Mouse (Mus musculus) gastrocnemius, postnatal 4 days (tissue): ENCODE measurements around the gene Hprt. TPM values are rescaled to one million over a fixed set of nuclear protein-coding genes. Genes with fewer than 3 reads are reported as not detected.
"Not testable (repeated sequence)": the region's sequence is repeated elsewhere in the genome, so short reads cannot be mapped to it uniquely, and the experiment has no call there.

ENCODE experiments used
- DNase-seq, 2 experiments: peaks; one replicate each; pipeline ENCODE4 v3.0.0; 2021 to 2022; ENCODE audit warnings: low spot score in 2 of 2, mixed read lengths in 2 of 2
- long read RNA-seq, 2 experiments: library from polyadenylated mRNA; stranded (forward); transcript quantifications; one replicate each; pipeline ENCODE4 v2.0.0; 2021
- total RNA-seq, 2 experiments: library from RNA; stranded (reverse); gene quantifications; 2 replicates each; pipeline ENCODE4 v1.2.3; 2021

Hprt gene
- total RNA-seq: 10 to 100 TPM; 50.9 to 69.7 TPM
- long read RNA-seq, experiment 1, partial matches to known transcripts: 0 of 6 reads
- long read RNA-seq, experiment 1, other reads (novel, unspliced or antisense): 2 of 6 reads
- long read RNA-seq, experiment 2, transcript Hprt-201 (9 exons, 1,289 nt): major isoform, 5 of 7 reads
- long read RNA-seq, experiment 2, partial matches to known transcripts: 1 of 7 reads
- long read RNA-seq, experiment 2, other reads (novel, unspliced or antisense): 1 of 7 reads

DNA sequence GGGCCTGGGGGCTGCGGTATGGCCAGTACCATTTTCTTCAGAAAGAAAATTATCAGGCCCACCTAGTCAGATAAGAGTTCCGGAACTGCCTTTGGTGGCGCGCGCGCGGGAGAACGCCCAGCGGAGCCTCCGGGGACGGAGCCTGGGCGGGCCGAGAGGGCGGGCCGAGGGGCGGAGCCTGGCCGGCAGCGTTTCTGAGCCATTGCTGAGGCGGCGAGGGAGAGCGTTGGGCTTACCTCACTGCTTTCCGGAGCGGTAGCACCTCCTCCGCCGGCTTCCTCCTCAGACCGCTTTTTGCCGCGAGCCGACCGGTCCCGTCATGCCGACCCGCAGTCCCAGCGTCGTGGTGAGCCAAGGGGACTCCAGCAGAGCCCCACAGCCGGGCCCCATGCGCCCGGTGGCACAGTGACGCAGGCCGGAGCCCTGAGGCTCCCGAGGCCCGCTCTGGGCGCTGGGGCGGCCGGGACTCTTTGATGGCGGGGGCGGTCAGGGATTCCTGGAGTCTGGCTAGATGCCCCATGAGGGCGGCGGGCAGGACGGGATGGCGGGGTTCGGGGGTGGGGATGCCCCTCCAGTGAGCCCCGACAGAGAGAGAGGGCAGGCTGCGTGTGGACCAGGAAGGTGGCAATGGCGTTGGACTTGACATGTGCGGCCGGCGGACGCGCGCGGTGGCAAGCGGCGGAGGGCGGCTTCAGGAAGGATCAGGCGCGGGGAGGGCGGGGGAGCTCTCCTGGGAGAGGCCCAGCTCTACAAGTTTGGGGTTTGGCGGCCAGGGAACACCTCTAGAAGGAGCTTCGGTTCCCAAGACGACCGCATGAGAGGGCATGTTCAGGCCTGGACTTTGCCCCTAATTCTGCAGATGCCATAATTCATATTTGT lies at the start of gene Hprt:
Hprt (plus strand) TSS at position 233 of the 879 bp plus-strand sequence.
- peak; percentile 69 to 84 for DNase-seq

DNA sequence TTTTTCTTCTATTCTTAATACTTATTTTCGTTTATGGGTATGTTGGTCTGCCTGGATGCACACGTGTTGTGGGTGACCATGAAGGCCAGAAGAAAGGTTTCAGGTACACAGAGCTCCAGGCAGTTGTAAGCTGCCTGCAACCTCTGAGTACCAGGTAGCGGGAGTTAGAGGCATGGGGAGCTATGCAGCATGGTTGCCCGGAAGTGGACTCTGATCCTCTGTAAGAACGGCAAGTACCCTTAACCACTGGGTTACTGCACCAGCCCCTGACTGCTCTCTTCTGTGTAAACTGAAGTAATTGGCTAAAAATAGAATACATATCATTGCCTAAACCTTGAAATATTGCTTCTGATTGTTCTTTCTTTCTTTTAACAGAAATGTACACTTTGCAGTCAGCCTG lies 42.4 kb upstream of the Hprt start:
- no peak for DNase-seq

DNA sequence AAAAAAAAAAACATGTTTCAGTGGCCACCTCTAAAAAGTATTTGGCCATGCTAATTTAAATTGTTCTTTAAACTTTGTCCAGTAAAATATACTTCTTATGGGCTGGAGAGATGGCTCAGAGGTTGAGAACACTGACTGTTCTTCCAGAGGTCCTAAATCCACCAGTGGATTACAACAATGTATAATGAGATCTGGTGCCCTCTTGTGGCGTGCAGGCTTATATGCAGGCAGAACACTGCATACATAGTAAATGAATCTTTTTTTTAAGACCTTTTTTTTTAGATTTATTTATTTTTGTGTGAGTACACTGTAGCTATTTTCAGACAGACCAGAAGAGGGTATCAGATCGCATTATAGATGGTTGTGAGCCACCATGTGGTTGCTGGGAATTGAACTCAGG lies 38.2 kb upstream of the Hprt start:
- DNase-seq: no peak

DNA sequence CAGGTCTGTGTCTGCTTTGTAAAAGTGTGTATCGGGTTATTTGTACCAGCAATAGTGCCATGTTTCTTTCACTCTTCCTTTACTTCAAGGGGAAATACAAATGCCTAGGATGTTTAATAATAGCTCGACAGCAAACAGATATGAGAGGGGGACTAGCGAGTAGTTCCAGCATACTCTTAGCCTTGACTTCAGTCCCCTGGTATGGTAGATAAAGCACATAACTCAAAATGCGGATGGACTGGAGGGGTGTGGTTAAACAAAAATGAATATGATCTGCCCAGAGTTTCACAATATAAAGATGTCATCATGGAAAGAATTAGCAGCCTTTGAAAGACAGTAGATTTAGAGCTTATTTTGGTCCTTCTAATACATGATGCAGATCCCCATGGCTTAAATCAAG lies 31.0 kb upstream of the Hprt start:
- DNase-seq: no peak

DNA sequence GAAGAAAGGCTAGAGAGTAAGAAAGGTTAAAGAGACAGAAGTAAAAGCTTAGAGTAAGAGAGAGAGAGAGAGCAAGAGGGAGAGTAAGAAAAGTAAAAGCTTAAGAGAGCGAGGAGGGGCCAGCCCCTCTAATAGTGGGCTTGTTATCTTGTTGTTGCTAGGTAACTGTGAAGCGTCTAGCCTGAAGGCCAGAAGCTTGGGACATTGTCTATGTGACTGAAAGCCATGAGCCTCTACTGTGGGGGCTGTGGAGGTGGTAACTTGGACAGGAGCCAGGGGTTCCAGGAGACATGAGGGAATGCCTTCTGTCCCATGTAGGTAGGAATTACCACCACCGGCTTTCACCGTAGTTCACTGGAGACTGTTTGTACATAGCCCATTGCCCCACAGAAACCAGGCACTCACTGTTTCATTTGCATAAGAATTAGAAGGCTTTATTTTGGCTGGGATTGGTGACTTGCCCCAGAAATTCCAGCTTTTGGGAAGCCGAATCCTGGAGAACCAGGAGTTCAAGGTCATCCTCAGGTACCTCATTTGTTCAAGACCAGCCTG lies 26.3 kb upstream of the Hprt start:
- DNase-seq: no peak

DNA sequence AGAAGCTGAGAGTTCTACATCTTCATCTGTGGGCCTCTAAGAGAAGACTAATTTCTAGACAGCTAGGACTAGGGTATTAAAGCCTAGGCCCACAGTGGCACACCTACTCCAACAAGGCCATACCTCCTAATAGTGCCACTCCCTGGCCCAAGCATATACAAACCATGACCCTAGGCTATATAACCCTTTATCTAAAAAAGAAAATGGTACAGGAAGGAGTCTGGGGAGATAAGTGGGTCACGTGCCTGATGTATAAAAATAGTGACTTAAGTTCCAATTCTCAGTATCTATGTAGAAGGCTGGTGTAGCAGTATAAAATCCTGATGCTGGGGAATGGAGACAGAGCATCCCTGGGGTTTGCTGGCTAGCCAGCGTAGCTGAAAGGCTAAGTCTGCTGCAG lies 22.8 kb upstream of the Hprt start:
- no peak for DNase-seq

DNA sequence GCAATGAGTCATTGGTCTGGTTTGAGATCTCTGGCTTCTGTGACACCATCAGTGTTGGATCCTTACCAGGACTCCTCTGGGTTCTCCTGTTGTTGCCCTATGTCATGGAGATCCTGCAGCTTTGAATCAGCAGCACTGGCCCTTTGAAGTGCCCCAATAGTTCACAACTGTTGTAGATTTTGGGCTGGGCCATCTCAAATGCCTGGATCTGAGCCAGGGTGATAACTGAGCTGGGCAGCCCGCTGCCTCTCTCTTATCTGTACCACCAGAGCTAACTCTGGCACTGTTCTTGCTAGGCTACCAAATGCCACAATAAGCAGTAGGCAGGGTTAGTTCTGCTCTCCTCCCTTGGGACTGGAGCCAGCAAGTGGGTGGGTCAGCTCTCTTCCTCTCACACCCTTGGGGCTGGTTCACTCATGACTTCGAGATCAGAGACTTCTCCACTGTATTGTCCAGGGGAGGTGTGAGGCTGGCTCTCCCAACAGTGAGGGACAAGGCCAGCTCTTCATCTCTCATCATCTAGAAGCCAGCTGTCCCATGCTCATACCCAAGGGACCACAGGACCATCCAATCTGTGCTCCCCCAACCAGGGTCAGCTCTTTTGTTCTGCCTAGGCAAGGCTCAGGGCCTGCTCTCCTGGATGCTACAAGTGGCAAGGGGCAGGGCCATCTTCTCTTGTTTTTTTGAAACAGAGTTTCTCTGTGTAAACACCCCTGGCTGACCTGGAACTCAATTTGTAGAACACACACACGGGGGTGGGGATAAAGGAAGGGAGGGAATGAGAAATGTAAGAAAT lies 16.5 kb upstream of the Hprt start:
- DNase-seq: no peak

DNA sequence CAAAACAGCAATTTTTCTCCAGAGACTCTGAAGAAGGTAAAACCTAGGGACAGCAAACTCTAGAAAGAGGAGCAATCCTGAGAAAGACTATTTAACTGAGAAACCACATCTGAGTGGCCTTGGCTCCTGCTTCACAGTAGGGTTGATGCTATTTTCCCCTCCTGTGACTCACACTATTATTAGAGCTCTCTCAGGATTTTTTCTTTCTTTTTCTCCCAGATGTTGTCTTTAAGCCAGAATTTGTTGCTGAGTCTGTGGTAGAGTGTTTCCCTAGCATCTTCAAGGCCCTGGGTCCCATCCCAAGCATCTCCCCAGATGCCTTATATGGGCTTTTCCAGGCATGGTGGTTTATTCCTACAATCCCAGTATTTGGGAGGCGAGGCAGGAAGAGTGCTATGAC lies 15.8 kb upstream of the Hprt start:
- DNase-seq: no peak

DNA sequence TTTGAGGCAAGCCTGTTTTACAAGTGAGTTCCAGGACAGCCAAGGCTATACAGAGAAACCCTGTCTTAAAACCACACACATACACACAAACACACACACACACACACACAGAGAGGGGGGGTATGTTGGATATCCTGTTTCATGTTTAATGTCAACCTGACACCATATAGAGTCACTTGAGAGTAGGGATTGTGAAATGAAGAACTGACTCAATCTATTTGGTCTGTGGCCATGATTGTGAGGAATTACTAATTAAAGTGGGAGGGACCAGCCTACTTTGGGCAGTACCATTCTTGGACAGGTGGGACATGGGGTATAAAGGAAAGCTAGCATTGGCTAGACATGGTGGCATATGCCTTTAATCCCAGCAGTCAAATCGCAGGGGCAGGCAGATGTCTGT lies 15.3 kb upstream of the Hprt start:
- DNase-seq: no peak

DNA sequence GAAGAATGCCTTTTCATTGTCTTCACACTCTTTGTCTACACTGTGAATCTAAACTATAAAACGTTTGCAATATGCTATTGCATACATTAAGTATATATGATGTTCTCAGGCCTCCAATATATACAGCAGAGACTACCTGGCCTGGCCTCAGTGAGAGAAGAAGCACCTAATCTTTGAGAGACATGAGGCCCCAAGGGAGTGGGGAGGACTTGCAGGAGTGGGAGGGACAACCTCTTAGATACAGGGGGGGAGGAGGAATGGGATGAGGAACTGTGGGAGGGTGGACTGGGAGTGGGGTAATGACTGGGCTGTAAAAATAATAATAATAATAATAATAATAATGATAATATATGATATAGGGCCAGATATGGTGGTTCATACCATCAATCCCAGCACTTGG lies 9.4 kb upstream of the Hprt start:
- DNase-seq: no peak

DNA sequence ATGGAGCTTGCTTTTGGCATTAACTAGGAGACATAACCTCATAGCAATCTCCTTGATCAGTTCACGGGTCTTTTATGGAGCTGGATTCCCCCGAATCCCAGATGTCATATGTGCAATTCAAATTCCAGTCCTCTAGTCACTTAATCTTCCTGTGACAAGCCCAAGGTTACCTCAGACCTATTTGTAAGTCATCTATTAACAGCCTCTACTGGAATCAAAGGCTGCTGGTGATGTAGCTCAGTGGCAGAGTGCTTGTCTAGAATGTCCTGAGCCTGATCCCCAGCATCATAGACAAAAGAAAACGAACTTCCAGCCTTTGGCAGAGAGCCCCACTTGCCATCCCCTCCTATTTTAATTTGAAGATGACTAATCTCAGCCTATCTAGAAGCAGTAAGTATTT lies 6.6 kb upstream of the Hprt start:
- no peak for DNase-seq

DNA sequence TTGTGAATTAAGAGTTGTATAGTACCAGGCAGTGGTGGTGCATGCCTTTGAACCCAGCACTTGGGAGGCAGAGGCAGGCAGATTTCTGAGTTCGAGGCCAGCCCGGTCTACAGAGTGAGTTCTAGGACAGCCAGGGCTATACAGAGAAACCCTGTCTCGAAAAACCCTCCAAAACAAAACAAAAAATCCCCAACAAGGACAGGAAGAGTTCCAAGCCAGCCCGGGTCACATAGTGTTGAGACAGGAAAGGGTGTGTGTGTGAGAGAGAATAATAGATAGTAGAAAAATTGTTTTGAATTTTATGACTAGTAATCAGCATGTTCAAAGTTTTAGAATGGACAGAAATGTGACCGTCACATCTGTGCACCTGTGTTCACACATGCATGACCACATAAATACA lies 6.8 kb downstream of the Hprt start:
- not testable (repeated sequence) for DNase-seq

DNA sequence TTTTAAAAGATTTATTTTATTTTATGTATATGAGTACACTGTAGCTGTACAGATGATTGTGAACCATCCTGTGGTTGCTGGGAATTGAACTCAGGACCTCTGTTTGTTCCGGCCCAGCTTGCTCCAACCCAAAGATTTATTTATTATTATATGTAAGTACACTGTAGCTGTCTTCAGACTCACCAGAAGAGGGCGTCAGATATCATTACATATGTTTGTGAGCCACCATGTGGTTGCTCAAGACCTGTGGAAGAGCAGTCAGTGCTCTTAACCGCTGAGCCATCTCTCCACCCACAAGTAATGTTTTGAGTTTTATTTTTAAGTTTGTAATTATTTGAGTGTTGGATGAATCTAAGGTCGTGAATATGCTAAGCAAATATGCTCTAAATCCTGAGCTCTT lies 16.9 kb downstream of the Hprt start:
- DNase-seq: not testable (repeated sequence)

DNA sequence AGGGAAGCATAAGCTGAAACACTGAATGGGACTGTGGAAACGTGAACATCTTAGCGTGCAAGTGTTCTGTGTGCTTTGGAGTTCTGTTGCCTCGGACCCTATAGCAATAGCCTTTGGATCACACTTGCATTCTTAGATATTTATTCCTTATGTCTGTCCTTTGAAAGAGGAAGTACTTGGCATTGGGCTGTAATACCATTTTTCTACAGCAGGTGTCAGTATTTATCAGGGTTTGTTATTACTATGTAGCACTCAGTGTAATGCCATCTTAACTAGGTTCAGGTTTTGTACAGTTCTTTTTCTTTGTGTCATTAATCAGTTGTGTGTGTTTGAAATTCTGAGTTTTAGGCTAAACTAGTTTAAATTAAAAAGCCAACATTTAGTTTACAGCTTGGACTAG lies 18.1 kb downstream of the Hprt start:
- no peak for DNase-seq

DNA sequence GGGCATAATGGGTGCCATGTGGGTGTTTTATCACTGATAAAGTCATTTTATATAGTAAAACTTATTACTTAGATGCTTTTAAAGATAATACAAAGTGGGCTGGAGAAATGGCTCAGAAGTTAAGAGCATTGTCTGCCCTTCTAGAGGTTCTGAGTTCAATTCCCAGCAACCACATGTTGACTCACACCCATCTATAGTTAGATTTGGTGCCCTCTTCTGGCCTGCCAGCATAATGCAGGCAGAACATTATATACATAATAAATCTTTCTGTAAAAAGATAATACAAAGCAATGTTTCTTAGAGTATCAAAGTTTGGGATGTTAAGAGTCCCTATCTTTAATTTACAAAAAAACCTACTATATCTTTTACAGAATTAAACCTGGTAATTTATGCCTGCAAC lies 27.6 kb downstream of the Hprt start:
- no peak for DNase-seq

DNA sequence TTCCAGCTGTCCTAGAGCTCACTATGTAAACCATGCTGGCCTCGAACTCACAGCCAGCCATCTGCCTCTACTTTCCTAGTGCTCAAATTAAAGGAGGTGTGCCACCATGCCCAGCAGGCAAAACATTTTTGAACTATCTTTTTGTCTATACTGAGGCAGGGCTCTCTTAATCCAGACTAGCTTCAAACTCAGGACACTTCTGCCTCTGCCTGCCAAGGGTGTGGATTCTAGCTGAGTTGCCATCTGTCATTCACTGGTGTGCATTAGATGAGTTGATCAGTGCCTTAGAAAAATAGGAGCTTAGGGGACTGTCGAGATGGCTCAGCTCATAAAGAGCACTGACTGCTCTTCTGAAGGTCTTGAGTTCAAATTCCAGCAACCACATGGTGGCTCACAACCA lies 35.1 kb downstream of the Hprt start:
- DNase-seq: no peak

DNA sequence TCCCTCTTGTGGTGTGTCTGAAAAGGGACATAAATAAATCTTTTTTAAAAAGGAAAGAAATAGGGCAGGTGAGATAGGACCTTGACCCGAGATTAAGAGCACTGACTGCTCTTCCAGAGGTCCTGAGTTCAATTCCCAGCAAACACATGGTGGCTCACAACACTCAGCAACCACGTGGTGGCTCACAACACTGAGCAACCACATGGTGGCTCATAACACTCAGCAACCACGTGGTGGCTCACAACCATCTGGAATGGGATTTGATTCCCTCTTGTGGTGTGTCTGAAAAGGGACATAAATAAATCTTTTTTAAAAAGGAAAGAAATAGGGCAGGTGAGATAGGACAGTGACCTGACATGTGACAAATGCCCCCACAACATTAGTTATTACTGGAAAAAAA lies 36.3 kb downstream of the Hprt start:
- DNase-seq: not testable (repeated sequence)

DNA sequence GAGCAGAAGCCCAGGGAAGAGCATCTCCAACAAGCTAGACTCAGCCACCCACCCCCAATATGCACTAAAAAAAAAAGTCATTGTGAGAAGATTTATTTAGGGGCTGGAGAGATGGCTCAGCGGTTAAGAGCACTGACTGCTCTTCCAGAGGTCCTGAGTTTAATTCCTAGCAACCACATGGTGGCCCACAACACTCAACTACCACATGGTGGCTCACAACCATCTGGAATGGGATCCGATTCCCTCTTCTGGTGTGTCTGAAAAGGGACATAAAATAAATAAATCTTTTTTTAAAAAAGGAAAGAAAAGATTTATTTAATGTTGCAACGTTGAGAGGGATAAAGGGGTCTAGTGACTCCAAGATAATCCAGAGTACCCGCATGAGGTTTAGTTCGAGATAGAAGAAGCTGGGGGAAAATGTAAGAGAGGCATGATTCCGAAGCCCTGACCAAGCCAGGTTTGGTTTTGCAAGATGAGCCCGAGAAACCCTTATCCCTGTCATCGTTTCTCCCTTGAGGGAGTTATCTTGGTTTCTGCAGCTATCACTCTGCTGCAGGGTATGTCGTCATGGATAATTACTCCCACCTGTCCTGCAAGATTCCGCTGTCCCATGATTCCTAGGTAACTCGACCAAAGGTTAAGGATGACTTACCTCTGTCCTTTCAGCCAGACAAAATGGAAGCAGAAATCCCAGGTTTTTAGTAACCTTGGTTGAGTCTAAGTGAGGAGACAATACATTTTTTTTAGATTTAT lies 37.7 kb downstream of the Hprt start:
- no peak for DNase-seq

DNA sequence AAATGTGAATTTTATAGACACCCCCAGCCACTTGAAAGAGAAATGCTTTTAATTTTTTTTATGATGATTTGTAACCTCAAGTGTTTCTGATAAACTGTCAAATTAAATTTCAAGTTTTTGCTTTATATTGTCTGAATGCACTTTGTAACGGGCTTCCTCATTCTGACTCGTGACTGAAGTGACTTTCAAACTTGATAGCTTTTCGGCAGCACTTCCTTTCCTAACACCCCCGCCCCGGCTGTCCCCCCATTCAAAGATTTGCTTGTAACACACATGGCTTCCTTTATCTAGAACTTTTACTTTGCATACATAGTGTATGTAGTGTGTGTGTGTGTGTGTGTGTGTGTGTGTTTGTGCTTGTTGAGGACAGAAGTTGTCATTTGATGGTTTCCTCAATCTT lies 41.6 kb downstream of the Hprt start:
- DNase-seq: no peak

DNA sequence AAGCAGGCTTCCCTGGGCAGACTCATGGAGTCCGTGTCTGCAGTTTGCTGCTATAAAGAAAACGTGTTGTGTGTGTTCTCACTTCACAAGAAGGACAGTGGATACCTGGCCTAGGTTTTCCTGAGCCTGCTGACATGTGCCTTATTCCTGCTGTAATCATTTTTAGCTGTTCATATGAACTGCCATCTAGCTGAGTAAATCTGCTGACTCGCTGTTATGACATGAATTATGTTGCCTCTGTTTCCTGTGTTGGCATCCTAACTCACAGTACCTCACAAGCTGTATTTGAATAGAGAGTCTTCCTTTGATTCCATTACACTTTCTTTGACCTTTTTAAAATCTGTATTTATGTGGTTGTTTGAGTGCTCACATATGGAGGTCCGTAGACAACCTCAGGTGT lies 50.3 kb downstream of the Hprt start:
- no peak for DNase-seq

DNA sequence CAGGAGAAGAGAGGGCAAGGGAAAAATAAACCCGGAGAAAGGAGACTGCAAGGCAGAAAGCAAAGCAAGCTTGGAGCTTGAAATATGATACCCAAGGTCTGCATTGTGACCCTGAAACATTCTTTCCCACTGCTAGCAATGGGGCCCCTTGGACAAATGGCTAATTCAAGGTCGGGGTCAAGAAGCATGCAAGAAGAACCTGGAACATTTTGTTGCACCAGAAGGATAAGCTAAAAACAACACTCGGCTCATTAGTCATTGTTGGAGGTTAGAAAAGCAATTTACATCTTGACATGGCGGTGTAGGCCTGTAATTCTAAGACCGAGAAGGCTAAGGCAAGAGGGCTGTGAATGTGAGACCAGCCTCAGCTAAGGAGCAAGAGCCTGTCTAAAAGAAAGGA lies 51.7 kb downstream of the Hprt start:
- no peak for DNase-seq
